Mouse (Mus musculus) brain, embryonic 14.5 days (tissue): ENCODE measurements at regions not wholly inside any gene's neighbourhood (a gene's known extent, or its start where the extent isn't known, plus 50 kb on each side); places are given as distances from the start of the nearest gene placed in this dataset.

Source experiments
- CTCF ChIP-seq: fragments of 200-500 bp; IDR thresholded peaks from 2 replicates; pipeline ENCODE4 v1.5.1; 2012; ENCODE audit warnings: inconsistent platforms, mild to moderate bottlenecking, moderate library complexity, borderline replicate concordance; ENCODE audit not compliant: insufficient read depth, insufficient read length; ENCODE audit errors: extremely low read depth
- POLR2A ChIP-seq: fragments of 200-500 bp; IDR thresholded peaks from 2 replicates; pipeline ENCODE4 v1.6.1; 2012; ENCODE audit warnings: mild to moderate bottlenecking, inconsistent platforms, borderline replicate concordance; ENCODE audit not compliant: poor library complexity, insufficient read depth, insufficient read length, severe bottlenecking; ENCODE audit errors: extremely low read depth

DNA sequence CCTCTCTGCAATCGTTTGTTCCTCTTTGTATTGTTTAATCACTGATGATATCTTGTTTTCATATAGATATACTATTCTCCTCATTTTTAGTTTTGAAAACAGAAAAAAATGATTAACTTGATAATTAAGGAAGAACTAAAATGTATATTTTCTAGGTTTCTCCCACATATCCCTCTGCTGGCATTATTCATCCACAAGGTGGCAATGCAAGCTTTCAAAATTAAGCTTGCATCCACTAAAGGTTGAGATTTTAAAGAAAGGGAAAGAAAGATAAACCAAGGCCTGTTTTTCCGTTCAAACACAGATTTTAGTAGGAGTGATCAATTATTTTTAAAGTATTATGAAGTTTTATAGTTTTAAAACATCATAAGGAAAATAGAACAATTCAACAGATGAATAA lies 135.1 kb upstream of the Cldn34c4 start:
- no peak for TF ChIP-seq CTCF
- no peak for TF ChIP-seq POLR2A
